Mouse (Mus musculus) right cerebral cortex, postnatal 25 days (tissue): Measurements from ENCODE around the gene Twsg1.
A peak's percentile ranks its signal among the peaks of the same experiment; 100 is the strongest.

ENCODE experiments used
- DNase-seq: peaks from one replicate; pipeline ENCODE4 v3.0.0; 2022

Gene Twsg1

GRCm38 (mm10) chr17:65930960-65931359 lies 20.1 kb downstream of the Twsg1 start:
- peak; percentile 35 for DNase-seq

- DNase-seq, result no peak
Observed at GRCm38 (mm10) chr17:65930158-65930826, 20.7 kb downstream of the Twsg1 start.

DNA sequence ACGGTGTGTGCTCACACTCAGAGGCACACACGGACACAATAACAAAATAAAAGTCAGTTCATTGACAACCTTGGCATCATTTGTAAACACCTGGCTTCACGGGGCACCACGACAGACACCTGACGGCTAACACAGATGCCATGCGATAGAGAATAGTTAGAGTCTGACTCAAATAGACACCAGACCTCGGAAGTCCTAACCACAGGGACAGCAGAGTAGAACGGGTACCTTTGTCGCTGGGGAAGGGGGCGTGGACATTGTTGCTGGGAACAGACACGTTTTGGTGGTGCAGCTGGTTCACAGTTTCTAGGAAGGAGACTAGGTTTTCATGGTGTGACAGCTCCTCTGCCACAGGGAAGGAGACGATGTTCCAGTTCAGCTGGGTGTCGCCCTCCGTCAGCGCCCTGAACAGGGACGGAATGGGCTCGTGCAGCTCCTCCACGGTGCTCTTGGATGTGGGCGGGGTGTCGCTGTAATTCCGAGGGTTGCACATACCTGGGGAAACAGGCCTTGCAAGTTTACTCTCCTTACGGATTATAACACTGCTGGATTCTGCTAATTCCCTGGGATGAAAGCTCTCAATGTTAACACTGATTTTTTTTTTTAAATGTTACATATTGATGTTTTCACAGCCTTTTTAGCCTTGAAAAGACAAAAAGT lies 21.6 kb downstream of the Twsg1 start:
- DNase-seq, result no peak

GRCm38 (mm10) chr17:65927077-65927476 lies 23.9 kb downstream of the Twsg1 start:
- no peak for DNase-seq

DNA sequence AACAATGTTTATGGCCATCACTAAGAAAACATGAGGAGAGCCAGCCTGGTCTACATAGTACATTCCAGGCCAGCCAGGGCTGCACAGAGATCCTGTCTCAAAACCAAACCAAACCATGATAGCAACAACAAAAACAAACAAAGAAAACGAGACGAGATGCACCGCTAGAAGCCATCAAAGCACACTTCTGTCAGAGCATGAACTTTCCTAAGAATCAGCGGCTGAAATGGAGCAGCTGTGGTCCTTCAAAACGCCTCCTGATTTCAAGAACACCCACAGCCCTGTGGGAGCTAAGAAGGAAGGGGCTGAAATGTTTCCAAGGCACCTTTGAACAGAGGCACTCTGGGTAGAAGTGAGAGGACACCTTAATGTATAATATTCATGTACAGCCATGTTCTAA lies 26.8 kb downstream of the Twsg1 start:
- no peak for DNase-seq

DNA sequence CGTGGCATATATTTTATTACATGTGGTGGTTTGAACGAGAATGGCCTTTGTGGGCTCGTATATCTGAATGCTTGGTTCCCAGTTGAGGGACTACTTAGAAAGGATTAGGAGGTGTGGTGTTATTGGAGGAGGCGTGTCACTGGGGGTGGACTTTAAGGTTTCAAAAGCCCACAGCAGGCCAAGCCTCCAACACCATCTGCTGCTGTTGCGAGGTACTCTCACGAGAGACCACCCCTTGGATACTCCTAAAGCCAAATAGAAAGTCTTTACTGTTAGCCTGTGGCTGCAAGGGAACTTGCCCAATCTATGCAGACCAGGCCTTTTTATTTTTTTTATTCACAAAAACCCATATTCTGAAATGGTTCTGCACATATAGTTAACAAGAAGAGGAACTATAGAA lies 29.1 kb downstream of the Twsg1 start:
- no peak for DNase-seq

DNA sequence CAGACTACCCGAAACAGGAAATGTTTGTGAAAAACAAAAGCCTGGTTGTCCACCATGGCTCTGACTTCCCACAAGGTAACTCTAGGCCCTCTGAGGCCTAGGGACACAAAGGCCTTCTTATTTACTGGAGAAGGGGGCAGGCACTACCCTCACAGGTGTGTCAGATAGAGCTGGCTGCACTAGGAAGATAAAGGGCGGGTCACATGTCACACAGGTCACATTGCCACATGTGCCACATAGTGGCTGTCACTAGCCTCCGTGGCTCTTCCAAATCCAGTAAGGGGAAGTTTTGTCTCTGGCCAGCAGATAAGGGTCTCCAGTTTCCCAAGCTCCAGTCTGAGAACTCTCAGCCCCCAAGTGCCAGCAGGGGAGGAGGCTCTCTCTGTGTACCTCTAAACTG lies 31.8 kb downstream of the Twsg1 start:
- no peak for DNase-seq

DNA sequence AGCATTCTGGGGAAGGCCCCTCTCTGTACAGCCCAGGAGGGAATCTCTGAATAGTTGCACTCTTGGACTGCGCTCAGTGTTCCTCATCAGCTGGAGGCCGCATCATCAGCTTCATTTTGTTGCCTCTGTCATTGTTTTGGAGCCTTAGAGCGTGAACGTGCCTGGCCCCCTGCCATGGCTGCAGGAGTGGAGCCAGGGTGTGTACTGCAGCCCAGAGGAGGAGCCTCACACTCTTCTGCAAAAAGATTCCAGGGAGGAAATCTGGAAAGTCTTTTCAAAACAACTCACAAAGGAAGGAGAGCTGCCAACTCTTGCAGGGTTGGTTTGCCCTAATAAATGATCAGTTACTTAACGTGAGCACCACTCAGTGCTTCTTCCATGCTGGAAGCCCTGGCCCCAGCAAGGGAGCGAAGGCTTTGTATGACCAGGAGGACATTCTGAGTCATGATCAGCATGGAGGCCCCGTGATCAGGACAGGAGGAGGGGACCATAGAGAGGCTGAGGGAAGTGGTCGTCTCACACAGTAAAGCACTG lies 34.8 kb downstream of the Twsg1 start:
- DNase-seq, result peak; percentile 75

- DNase-seq, result no peak
Observed at GRCm38 (mm10) chr17:65914083-65914482, 36.9 kb downstream of the Twsg1 start.

DNA sequence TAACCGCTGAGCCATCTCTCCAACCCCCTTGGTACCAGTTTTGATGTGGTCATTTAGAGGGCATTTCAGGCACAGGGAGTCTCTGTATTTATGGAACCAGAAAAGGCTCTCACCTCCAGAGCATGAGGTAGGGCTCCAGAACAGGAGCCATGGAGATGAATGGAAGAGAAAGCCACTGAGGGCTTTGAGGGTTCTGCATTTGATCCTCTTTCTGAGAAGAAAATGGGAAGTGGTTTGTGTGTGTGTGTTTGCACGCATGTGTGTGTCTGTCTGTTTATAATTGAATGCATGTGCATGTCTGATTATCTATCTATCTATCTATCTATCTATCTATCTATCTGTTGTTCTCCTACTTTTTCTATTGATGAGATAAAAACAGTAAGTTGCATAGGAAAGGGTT lies 38.8 kb downstream of the Twsg1 start:
- no peak for DNase-seq

DNA sequence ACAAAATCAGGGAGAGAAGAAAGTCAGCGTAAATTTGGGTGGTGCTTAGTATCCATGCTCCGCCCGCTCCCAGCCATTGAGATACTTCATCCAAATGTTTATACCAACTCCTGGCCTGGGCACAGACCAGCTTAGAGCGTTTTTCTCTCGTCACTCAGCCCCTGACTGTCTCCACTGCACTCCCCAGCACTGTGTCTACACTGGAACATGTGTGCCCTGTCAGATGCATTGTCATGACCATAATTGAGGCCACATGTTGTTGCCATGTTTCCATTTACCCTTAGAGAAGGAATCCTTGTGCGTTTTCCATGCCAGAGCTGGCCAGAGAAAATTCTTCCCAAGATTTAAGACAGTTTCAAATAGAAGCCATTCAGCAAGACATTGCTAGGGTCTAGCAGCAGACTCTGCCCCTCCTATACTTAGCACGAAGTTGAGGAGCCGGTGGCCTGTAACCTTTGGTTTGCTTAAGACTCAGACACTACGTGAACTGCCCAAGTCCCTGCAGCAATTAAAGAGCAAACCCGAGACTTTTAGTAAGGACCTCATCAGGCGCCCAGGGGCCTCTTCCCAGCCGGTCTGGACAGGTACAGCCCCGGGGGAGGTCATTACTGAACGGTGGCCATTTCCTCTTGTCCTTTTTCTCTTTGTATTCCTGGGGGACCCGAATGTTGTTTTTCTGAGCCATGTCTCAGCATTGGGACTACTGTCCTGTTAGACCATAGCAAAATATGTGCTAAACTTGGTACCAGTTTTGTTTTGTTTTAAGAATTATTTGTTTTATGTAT lies 39.5 kb downstream of the Twsg1 start:
- no peak for DNase-seq

DNA sequence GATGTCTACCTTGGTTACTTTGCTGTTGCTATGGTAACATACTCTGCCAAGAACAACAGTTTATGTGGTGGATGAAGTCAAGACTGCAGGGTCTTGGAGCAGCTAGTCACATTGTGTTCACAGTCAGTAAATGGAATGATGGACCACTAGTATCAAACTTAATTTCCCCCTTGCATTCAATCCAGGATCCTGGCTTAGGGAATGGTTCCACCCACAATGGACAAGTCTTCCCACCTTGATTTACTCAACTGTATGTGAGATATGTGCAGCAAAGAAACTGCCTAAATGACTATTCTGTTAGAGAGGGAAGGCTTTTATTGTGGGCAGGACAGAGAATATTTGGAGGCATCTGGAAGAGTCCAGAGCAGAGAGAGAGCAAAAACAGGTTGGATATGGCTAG lies 42.8 kb downstream of the Twsg1 start:
- no peak for DNase-seq

DNA sequence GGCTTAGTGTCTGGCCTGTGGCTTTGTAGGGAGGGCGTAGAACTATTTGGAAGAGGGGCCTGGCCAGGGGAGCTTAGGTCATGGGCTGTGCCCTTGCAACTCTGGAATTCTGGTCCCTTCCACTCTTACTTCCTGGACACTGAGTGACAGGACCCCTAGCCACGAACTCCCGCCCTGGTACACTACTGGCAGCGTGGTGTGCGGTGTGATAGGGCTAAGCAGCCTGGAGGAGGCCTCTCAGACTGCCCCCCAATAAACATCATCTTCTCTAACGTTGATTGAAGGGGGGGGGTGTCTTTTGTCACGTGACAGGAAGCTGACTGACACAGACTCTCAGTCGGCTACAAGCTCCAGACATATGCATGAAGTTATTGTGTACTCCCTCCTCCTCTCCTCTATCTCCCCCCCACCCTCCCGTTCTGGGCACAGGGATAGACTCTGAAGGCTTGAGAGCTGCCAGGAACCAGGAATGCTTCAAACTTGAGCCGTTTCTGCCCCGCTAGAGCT lies 44.1 kb downstream of the Twsg1 start:
- DNase-seq, result no peak

- DNase-seq, result no peak
Observed at GRCm38 (mm10) chr17:65906313-65906894, 44.6 kb downstream of the Twsg1 start.

- no peak for DNase-seq
Observed at GRCm38 (mm10) chr17:65905241-65905640, 45.8 kb downstream of the Twsg1 start.

GRCm38 (mm10) chr17:65903826-65904225 lies 47.2 kb downstream of the Twsg1 start:
- peak; percentile 21 for DNase-seq

DNA sequence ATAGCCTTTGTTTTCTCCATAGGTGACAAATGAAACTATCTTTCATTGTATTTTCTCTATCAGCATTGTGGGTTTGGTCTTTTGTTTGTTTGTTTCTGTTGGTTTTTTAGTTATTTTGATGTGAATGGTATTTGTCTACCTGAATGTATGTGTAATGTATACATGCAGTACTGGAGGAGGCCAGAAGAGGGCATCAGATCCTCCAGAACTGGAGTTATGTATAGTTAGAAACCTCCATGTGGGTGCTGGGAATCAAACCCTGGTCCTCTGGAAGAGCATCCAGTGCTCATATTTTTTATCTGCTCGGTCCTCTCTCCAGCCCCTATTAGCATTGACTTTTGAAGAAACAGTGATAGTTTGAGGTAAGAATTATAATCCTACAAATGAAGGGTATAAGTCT lies 48.0 kb downstream of the Twsg1 start:
- DNase-seq, result no peak

- no peak for DNase-seq
Observed at GRCm38 (mm10) chr17:65902281-65902680, 48.7 kb downstream of the Twsg1 start.

GRCm38 (mm10) chr17:65896016-65896415 lies 55.0 kb downstream of the Twsg1 start:
- no peak for DNase-seq

DNA sequence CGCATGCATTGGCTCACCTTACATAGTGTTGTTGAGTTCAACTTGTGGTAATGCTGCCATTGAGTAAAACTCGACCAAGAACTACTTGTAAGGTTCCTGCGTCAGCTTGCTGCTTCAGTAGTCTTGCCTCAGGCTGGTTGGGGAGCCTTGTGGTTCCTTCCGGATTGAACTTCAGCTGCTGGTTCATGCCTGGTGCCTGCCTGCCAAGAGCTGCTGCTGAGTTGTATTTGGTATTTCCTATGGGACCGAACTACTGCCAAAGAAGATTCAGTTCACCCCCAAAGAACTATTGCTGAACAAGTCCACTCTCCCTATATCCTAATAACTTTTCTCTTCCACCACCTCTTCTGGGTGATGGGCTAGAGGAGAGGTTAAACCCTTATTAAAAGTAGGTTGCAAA lies 61.5 kb downstream of the Twsg1 start:
- DNase-seq, result no peak

DNA sequence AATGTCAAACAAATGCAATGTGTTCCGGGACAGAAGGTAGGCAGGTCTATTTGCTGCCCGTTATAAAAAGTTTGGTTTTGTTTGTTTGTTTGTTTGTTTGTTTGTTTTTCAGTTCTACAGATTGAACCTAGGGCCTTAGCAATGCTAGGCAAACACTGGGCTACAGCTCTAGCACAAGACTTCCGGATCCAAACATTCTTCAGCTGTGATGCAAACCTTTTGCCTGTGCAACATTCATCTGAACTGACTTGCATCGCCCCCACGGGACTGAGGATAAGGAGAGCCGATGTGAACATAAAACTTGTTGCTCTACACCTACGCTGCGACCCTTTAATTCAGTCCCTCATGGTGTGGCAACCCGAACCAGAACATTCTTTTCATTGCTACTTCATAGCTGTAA lies 64.5 kb downstream of the Twsg1 start:
- DNase-seq, result no peak

- peak; percentile 38 for DNase-seq
Observed at GRCm38 (mm10) chr17:65885697-65886529, 65.1 kb downstream of the Twsg1 start, which contains the start of gene Ralbp1. Gene Ralbp1, minus strand, starts transcription at chr17:65885798.
